Mouse (Mus musculus) liver, adult 2 months (tissue): ENCODE measurements around the gene Slc27a5.

ENCODE experiments used
- CTCF ChIP-seq: fragments of 200-500 bp; IDR thresholded peaks from 2 replicates; pipeline ENCODE4 v1.5.1; 2011; ENCODE audit warnings: low read depth, low read length, control low read depth
- POLR2A ChIP-seq: fragments of 200-500 bp; IDR thresholded peaks from 2 replicates; pipeline ENCODE4 v1.6.1; 2011; ENCODE audit warnings: low read length, control low read depth; ENCODE audit not compliant: insufficient read depth; ENCODE audit errors: extremely low read depth

DNA sequence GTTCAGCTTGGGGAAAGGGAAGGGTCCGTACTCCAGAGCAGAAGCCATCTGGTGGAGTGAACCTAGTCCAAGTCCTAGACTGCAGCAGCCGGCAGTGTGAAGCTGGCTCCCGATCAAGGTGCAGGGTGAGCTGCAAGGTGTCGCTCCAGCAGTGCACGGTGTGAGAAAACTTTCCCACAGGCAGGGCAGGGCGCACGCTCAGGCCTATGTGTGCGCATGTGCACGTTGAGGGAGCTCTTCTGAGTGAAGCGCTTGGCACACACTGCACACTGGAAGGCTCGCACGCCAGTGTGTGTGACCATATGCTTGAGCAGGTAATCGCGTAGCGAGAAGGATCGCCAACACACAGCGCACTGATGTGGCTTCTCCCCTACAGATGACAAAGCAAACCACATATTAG, 8.0 kb upstream of the Slc27a5 start:
- TF ChIP-seq CTCF (no peak), POLR2A (no peak)
